Mouse (Mus musculus): ENCODE measurements around the gene Slc25a28. TPM values are rescaled to one million over a fixed set of nuclear protein-coding genes. Genes with fewer than 3 reads are reported as not detected.

Slc25a28 gene
- 10 to 100 TPM; 24.8 to 29.5 (median 27.4) TPM for total RNA-seq (2022)

- peak; percentile 100 for DNase-seq (ENCODE audit: low spot score)
Measured at GRCm38 (mm10) chr19:43674730-43675524, at the start of gene Slc25a28. Gene Slc25a28, minus strand, starts transcription at chr19:43674881.

GRCm38 (mm10) chr19:43724194-43724593 is 49.5 kb upstream of the Slc25a28 start:
- no peak for DNase-seq (ENCODE audit: low spot score)

- no peak for DNase-seq (ENCODE audit: low spot score)
Measured at GRCm38 (mm10) chr19:43723501-43723900, 48.8 kb upstream of the Slc25a28 start.

- no peak for DNase-seq (ENCODE audit: low spot score)
Measured at GRCm38 (mm10) chr19:43722891-43723290, 48.2 kb upstream of the Slc25a28 start.

GRCm38 (mm10) chr19:43720061-43720460 is 45.4 kb upstream of the Slc25a28 start:
- no peak for DNase-seq (ENCODE audit: low spot score)

GRCm38 (mm10) chr19:43711971-43712370 is 37.3 kb upstream of the Slc25a28 start:
- no peak for DNase-seq (ENCODE audit: low spot score)

- no peak for DNase-seq (ENCODE audit: low spot score)
Measured at GRCm38 (mm10) chr19:43711159-43711916, 36.7 kb upstream of the Slc25a28 start.

GRCm38 (mm10) chr19:43709317-43709716 is 34.6 kb upstream of the Slc25a28 start:
- no peak for DNase-seq (ENCODE audit: low spot score)

- DNase-seq (ENCODE audit: low spot score), result no peak
Measured at GRCm38 (mm10) chr19:43708206-43708605, 33.5 kb upstream of the Slc25a28 start.

GRCm38 (mm10) chr19:43704787-43705497 is 30.3 kb upstream of the Slc25a28 start:
- no peak for DNase-seq (ENCODE audit: low spot score)

- DNase-seq (ENCODE audit: low spot score), result no peak
Measured at GRCm38 (mm10) chr19:43704211-43704610, 29.5 kb upstream of the Slc25a28 start.

- DNase-seq (ENCODE audit: low spot score), result no peak
Measured at GRCm38 (mm10) chr19:43699763-43700155, 25.1 kb upstream of the Slc25a28 start.

GRCm38 (mm10) chr19:43699021-43699762 is 24.5 kb upstream of the Slc25a28 start:
- no peak for DNase-seq (ENCODE audit: low spot score)

- DNase-seq (ENCODE audit: low spot score), result no peak
Measured at GRCm38 (mm10) chr19:43697666-43698370, 23.1 kb upstream of the Slc25a28 start.

GRCm38 (mm10) chr19:43695514-43695964 is 20.9 kb upstream of the Slc25a28 start:
- DNase-seq (ENCODE audit: low spot score), result no peak

GRCm38 (mm10) chr19:43692815-43693214 is 18.1 kb upstream of the Slc25a28 start:
- DNase-seq (ENCODE audit: low spot score), result no peak

- peak; percentile 97 for DNase-seq (ENCODE audit: low spot score)
Measured at GRCm38 (mm10) chr19:43689419-43690246, 15.0 kb upstream of the Slc25a28 start, which contains the start of gene Entpd7. Gene Entpd7, plus strand, starts transcription at chr19:43689672.

GRCm38 (mm10) chr19:43681541-43681940 is 6.9 kb upstream of the Slc25a28 start:
- DNase-seq (ENCODE audit: low spot score), result no peak

- DNase-seq (ENCODE audit: low spot score), result no peak
Measured at GRCm38 (mm10) chr19:43679474-43679981, 4.8 kb upstream of the Slc25a28 start.

Data from heart, adult 8-10 months (tissue).